Mouse (Mus musculus) embryonic facial prominence, embryonic 15.5 days (tissue): ENCODE measurements around the gene Myo1d. TPM values are rescaled to one million over a fixed set of nuclear protein-coding genes. Genes with fewer than 3 reads are reported as not detected.

ENCODE experiments used
- ATAC-seq: fragments of 200-750 bp; cut with Nextera tagmentation; 2 replicates; pipeline ENCODE4 v1.8.0; 2017; ENCODE audit warnings: low read depth, moderate TSS enrichment; ENCODE audit not compliant: insufficient number of reproducible peaks, low FRiP score, low TSS enrichment
- H3K27ac ChIP-seq: fragments of 300-500 bp; sonication (generic); replicated peaks from 2 replicates; pipeline ENCODE4 v1.5.1; 2015; ENCODE audit warnings: mild to moderate bottlenecking, inconsistent platforms
- H3K27me3 ChIP-seq: fragments of 300-500 bp; sonication (generic); 2 replicates; pipeline ENCODE4 v1.6.1; 2015; ENCODE audit warnings: inconsistent platforms
- H3K36me3 ChIP-seq: fragments of 300-500 bp; sonication (generic); 2 replicates; pipeline ENCODE4 v1.6.1; 2015; ENCODE audit warnings: mild to moderate bottlenecking, inconsistent platforms
- H3K4me1 ChIP-seq: fragments of 300-500 bp; sonication (generic); 2 replicates; pipeline ENCODE4 v1.6.1; 2015; ENCODE audit warnings: inconsistent platforms
- H3K4me2 ChIP-seq: fragments of 300-500 bp; sonication (generic); replicated peaks from 2 replicates; pipeline ENCODE4 v1.6.1; 2015; ENCODE audit warnings: mild to moderate bottlenecking, inconsistent platforms
- H3K4me3 ChIP-seq: fragments of 300-500 bp; sonication (generic); replicated peaks from 2 replicates; pipeline ENCODE4 v1.5.1; 2015; ENCODE audit warnings: mild to moderate bottlenecking, inconsistent platforms
- H3K9ac ChIP-seq: fragments of 300-500 bp; sonication (generic); 2 replicates; pipeline ENCODE4 v1.6.1; 2015; ENCODE audit warnings: inconsistent platforms
- H3K9me3 ChIP-seq: fragments of 300-500 bp; sonication (generic); replicated peaks from 2 replicates; pipeline ENCODE4 v1.6.1; 2016; ENCODE audit warnings: inconsistent platforms
- WGBS: fragments of 180-500 bp; shearing (Covaris S2); methylation state at CpG from one replicate; pipeline ENCODE4 v1.1.7; 2015; 5-methylcytosine and 5-hydroxymethylcytosine counted together
- polyA plus RNA-seq: library from polyadenylated mRNA; unstranded; fragments of >200 nt; fragmentation: Nextera tagmentation; extraction: Ambion mirVana; gene quantifications from 2 replicates; pipeline ENCODE4 v1.2.1, GENCODE M21; 2015

The Myo1d gene
- polyA plus RNA-seq, 1 experiment from 2014 or later, result 12.0 TPM

DNA sequence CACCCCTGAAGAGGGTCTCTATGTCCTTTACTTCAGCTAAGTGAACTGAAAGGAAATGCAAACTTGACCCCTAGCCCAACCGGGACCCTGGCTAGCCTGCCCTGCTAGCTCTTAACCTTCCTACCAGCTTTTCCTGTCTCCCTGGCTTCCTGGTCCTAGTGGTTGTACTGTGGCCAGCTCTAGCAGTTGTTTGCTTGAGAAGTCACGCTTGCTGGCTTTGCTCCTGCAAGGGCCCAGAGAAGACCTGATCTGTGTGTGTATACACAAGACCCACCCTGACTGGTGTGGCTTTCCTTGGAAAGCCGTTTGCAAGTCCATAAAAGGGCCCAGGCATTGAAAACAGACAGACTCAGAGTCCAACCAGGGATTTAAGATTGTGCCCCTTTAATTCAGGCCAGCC is 22.9 kb upstream of the Myo1d start:
- no peak overlapping the region for H3K27ac ChIP-seq
- no peak for ATAC-seq
- H3K4me2 ChIP-seq, result no peak overlapping the region
- H3K4me1 ChIP-seq, result 0 out of 2 replicates have a peak, but pooled peaks cover 3% of the 10 kb centered on the region
- 51% methylated on average over 3 of the region's 3 CpGs for WGBS
- H3K9me3 ChIP-seq, result no peaks in the 10 kb centered on the region
- no peaks in the 10 kb centered on the region for H3K36me3 ChIP-seq
- no peak overlapping the region for H3K9ac ChIP-seq
- H3K4me3 ChIP-seq, result no peak overlapping the region
- no peaks in the 10 kb centered on the region for H3K27me3 ChIP-seq

DNA sequence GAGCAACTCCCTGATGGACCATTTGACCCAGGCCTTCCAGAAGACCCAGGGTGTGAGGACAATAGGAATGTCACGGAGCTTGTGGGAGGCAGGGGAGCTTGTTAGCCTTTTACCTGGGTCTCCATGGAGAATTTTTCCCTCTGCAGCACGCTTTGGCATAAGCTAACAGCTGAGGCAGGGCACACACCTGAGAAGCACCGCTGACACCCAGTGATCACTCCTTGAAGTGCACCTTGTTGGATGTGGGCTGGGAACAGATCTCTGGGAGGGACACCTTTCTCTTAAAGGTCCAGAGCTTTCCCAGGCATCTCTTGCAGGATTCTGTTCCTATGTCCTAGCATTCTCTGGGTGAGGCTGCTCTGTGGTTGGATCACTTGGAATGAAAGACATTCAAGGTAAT is 20.2 kb upstream of the Myo1d start:
- no peak overlapping the region for H3K4me2 ChIP-seq
- no peak overlapping the region for H3K9ac ChIP-seq
- H3K27ac ChIP-seq, result no peak overlapping the region
- H3K9me3 ChIP-seq, result no peaks in the 10 kb centered on the region
- 40% methylated on average over 3 of the region's 3 CpGs for WGBS
- H3K4me3 ChIP-seq, result no peak overlapping the region
- H3K4me1 ChIP-seq, result 0 out of 2 replicates have a peak, but pooled peaks cover 3% of the 10 kb centered on the region
- no peaks in the 10 kb centered on the region for H3K27me3 ChIP-seq
- no peaks in the 10 kb centered on the region for H3K36me3 ChIP-seq
- ATAC-seq, result no peak

DNA sequence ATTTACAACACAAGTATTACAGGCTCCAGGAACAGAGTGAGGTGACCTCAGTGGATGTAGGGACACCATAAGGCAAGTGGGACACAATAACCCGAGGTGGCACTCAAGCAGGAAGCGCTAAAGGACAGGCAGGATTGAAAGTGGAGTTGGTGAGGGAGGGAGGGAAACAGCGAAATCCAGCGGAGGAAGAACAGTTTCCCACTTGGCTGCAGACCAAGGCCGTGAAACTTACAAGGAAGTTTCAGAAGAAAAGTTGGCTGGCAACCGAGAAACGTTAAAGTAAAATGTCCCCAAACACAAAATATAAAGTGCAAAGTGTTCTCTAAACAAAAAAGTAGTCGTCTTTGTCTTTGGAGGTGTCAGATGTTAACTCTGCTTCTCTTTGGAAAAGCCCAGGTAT is 15.6 kb upstream of the Myo1d start:
- no peak overlapping the region for H3K27ac ChIP-seq
- no peak for ATAC-seq
- no peaks in the 10 kb centered on the region for H3K27me3 ChIP-seq
- no peak overlapping the region for H3K4me3 ChIP-seq
- no peak overlapping the region for H3K9ac ChIP-seq
- no peaks in the 10 kb centered on the region for H3K36me3 ChIP-seq
- 64% methylated on average over 8 of the region's 8 CpGs for WGBS
- H3K4me1 ChIP-seq, result no peaks in the 10 kb centered on the region
- H3K9me3 ChIP-seq, result no peaks in the 10 kb centered on the region
- no peak overlapping the region for H3K4me2 ChIP-seq

DNA sequence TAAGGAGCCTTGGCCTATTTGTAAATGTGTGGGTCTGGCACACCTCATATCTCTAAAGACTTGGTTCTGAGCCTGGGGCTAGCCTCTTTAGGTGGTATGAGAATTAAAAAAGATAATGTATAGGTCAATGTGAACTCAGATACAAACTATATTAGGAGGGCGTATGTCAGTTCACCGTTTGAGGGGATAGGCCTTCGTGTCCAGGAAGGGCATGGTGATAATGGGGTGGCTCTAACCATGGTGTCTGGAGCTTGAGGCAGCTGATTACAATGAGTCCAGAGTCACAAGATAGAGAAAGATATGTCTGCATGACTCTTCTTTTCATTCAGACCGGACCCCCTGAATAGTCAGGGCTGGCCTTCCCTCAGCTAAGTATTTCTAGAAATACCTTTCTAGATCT is 14.5 kb upstream of the Myo1d start:
- Histone ChIP-seq H3K4me1 (no peaks in the 10 kb centered on the region), H3K36me3 (no peaks in the 10 kb centered on the region), H3K27me3 (no peaks in the 10 kb centered on the region), H3K9me3 (no peaks in the 10 kb centered on the region), H3K4me3 (no peak overlapping the region), H3K27ac (no peak overlapping the region), H3K4me2 (no peak overlapping the region), H3K9ac (no peak overlapping the region)
- ATAC-seq, result no peak
- 91% methylated on average over 4 of the region's 4 CpGs for WGBS

DNA sequence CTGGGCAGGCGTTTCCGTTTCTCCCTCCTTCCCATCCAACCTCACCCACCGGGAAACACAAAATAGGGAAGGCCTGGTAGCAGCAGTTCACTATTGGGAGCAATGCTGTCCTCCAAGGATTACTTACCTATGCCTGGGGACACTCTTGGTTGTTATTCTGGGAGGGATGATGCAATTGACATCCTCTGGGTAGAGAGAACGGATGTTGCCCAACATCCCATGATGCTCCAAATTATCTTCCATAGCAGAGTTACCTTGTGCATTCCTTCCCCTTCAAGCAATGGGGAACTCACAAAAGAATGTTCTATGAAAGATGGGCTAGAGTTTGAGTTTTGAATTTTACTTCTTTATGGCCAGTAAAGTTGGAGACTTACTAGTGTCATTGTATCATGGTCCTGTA is 13.6 kb upstream of the Myo1d start:
- Histone ChIP-seq H3K4me3 (no peak overlapping the region), H3K9ac (no peak overlapping the region), H3K27ac (no peak overlapping the region), H3K4me2 (no peak overlapping the region), H3K36me3 (no peaks in the 10 kb centered on the region), H3K4me1 (no peaks in the 10 kb centered on the region), H3K27me3 (no peaks in the 10 kb centered on the region), H3K9me3 (no peaks in the 10 kb centered on the region)
- ATAC-seq, result no peak
- WGBS, result 82% methylated on average over 4 of the region's 4 CpGs

DNA sequence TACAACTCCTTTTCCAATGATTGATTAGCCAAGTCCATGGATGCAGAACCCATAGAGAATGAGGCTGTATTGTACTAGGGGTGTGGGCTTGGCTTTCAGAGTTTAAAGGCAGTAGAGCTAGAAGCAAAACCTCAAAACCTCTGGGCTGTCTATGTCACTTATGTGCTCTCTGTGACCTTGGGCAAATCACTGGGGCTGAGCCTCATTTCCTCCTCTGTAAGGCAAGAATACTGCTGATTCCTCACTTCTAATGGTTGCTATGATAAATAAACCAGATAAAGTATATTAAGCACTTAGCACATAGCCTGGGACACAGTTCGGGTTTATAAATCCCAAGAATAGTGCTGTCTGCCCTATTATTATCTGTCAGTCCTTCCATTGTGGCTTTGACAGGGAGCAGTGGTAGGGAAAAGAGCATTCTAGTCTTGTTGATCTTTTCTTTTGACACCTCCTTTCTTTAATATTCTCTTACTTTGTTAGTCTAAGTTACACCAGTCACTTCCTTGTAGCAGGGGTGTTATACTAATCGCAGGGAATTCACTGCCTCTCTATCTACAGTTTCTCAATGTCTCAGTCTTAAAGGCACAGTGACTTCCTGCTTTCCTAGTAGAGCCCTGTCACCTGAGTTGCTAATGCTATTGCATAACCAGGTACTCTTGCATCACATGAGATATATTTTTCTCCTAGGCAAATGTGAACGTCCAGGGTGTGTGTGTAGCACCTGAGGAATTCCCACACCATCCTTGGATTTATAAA is 12.0 kb upstream of the Myo1d start:
- no peaks in the 10 kb centered on the region for H3K27me3 ChIP-seq
- 67% methylated on average over 3 of the region's 3 CpGs for WGBS
- no peak overlapping the region for H3K27ac ChIP-seq
- no peak overlapping the region for H3K4me2 ChIP-seq
- H3K4me3 ChIP-seq, result no peak overlapping the region
- no peak for ATAC-seq
- H3K4me1 ChIP-seq, result no peaks in the 10 kb centered on the region
- no peaks in the 10 kb centered on the region for H3K36me3 ChIP-seq
- H3K9ac ChIP-seq, result no peak overlapping the region
- no peaks in the 10 kb centered on the region for H3K9me3 ChIP-seq

DNA sequence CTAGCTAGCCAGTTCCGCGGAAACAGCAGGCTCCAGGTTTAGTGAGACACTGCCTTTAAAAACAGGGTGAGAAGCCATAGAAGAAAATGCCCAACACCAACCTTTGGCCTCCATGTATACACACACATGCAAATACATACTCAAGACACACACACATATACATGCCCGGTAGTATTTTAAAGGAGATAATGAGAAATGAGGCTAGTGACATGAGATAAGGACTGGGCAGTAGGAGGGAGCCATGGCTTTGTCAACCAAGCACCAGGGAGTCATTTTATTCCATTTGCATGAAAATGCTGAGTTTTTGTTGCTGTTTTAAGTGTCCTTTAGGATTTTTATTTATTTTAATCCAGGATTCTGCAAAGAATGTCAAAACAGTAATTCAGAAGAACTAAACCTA is 10.6 kb upstream of the Myo1d start:
- Histone ChIP-seq H3K4me2 (no peak overlapping the region), H3K27ac (no peak overlapping the region), H3K9ac (no peak overlapping the region), H3K4me3 (no peak overlapping the region), H3K36me3 (no peaks in the 10 kb centered on the region), H3K9me3 (no peaks in the 10 kb centered on the region), H3K4me1 (no peaks in the 10 kb centered on the region), H3K27me3 (no peaks in the 10 kb centered on the region)
- WGBS, result 78% methylated on average over 3 of the region's 3 CpGs
- no peak for ATAC-seq

DNA sequence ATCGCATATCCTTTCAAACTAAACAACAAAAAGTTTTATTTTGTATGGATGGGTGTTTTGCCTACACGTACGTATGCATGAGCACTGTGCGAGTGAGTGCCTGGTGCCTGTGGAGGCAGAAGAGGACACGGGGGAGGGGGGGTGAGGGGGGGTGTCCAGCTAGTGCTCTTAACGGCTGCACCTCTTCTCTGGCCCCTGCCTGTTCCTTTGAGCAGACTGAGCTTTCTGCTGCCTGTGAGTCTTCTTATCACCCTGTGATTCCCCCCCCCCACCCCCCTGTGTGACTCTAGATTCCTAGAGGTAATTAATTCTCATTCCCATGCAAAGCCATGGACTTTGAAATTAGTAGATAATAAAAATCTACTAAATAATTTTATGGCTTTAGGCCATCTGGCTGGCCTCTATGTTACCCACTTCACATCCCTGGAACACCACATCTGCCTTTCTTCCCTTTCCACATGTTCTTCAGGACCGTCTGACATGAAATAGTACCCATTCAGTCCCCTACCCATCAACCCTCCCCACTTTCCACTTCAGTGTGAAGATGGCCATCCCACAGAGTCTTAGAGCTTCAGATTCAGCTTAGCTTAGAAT is 9.9 kb upstream of the Myo1d start:
- no peak for ATAC-seq
- H3K4me1 ChIP-seq, result no peaks in the 10 kb centered on the region
- 71% methylated on average over 7 of the region's 7 CpGs for WGBS
- H3K4me2 ChIP-seq, result no peak overlapping the region
- no peak overlapping the region for H3K4me3 ChIP-seq
- H3K27me3 ChIP-seq, result no peaks in the 10 kb centered on the region
- no peaks in the 10 kb centered on the region for H3K9me3 ChIP-seq
- no peak overlapping the region for H3K27ac ChIP-seq
- H3K9ac ChIP-seq, result no peak overlapping the region
- no peaks in the 10 kb centered on the region for H3K36me3 ChIP-seq

DNA sequence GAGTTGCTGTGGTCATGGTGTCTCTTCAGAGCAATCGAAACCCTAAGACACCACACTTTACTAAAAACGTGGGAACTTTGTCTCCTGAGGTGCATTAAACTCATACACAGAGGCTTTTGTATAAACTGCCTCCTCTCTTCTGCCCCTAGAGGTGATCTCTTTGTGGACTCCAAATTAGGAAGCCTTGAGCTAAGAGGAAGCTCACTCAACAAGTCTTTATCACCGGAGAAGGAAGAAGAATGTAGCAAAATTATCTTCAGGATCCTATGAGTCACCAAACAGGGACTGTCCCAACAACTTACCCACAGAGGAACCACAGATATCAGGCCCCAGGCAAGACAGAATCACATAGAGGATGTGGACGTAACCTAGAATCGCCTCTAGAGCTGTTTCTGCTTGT is 5.8 kb upstream of the Myo1d start:
- no peaks in the 10 kb centered on the region for H3K4me1 ChIP-seq
- WGBS, result 79% methylated on average over 5 of the region's 5 CpGs

DNA sequence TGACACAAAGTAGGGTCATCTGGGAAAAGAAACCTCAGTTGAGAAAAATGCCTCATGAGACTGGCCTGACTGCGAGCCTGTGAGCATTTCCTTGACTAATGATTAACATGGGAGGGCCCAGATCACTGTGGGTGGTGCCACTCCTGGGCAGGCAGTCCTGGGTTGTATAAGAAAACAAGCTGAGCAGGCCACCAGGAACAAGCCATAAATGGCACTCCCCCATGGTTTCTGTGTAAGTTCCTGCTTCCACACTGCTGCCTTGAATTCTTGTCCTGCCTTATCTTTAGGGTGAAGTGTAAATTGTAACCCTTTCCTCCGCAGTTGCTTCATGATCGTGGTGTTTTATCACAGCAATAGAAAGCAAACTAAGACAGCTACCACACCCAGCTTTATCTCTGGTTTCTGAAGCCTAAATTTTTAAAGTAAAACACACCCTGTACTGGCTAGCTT is 4.5 kb upstream of the Myo1d start:
- Histone ChIP-seq H3K4me2 (no peak overlapping the region), H3K9ac (no peak overlapping the region), H3K27me3 (no peaks in the 10 kb centered on the region), H3K27ac (no peak overlapping the region), H3K9me3 (no peaks in the 10 kb centered on the region), H3K4me1 (peaks cover 5% of the 10 kb centered on the region), H3K36me3 (no peaks in the 10 kb centered on the region), H3K4me3 (no peak overlapping the region)
- 54% methylated on average over 3 of the region's 3 CpGs for WGBS
- ATAC-seq, result no peak

More for the DNA sequence above, 5.8 kb upstream of the Myo1d start:
- no peak overlapping the region for H3K4me2 ChIP-seq
- no peaks in the 10 kb centered on the region for H3K27me3 ChIP-seq
- ATAC-seq, result no peak
- no peak overlapping the region for H3K4me3 ChIP-seq
- no peak overlapping the region for H3K27ac ChIP-seq
- no peaks in the 10 kb centered on the region for H3K36me3 ChIP-seq
- no peak overlapping the region for H3K9ac ChIP-seq
- no peaks in the 10 kb centered on the region for H3K9me3 ChIP-seq

DNA sequence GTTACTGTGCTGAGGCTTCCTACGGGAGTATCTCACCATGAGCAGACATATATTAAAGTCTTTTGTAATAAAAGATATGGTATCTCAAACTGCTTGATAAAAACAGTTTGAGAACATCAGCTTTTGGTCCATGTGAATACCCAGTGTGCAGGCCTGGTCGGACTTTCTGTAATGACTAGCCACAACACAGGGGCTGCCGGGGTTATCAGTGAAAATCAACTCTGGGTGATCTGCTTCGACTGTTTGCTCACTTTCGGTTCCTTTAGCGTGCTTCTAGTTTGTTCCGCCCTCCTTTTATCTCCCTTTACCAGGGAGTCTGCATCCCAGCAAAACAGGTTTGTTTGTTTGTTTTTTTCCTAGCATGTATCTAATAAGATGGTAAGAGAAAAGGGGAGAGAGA is 3.6 kb upstream of the Myo1d start:
- H3K4me1 ChIP-seq, result peaks cover 8% of the 10 kb centered on the region
- H3K9ac ChIP-seq, result no peak overlapping the region
- no peak overlapping the region for H3K4me2 ChIP-seq
- H3K4me3 ChIP-seq, result no peak overlapping the region
- no peaks in the 10 kb centered on the region for H3K9me3 ChIP-seq
- no peak overlapping the region for H3K27ac ChIP-seq
- 68% methylated on average over 7 of the region's 7 CpGs for WGBS
- H3K36me3 ChIP-seq, result no peaks in the 10 kb centered on the region
- ATAC-seq, result no peak
- H3K27me3 ChIP-seq, result no peaks in the 10 kb centered on the region

DNA sequence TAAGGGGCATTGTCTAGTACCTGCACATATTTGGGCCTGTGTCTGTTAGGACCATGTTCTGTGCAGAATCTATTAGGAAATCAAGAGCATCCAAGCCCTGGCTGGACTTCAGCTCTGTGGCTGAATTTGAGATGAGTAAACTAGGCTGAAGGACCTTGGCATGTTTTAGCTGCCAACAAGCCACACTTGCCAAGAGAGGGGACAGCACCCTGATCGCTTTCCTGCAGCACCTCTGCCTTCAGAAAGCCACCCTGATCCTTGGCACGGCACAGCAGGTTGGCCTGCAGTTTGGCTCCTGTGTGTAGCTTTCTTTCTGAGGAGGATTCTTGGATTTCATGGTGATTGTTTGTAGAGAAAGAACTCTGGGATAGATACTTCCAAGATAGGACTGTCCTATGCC is 1.7 kb upstream of the Myo1d start:
- H3K4me2 ChIP-seq, result no peak overlapping the region
- 91% methylated on average over 2 of the region's 2 CpGs for WGBS
- H3K36me3 ChIP-seq, result no peaks in the 10 kb centered on the region
- H3K4me1 ChIP-seq, result peaks cover 8% of the 10 kb centered on the region
- H3K4me3 ChIP-seq, result no peak overlapping the region
- no peak for ATAC-seq
- no peak overlapping the region for H3K9ac ChIP-seq
- no peaks in the 10 kb centered on the region for H3K9me3 ChIP-seq
- H3K27me3 ChIP-seq, result no peaks in the 10 kb centered on the region
- no peak overlapping the region for H3K27ac ChIP-seq
